Mouse (Mus musculus): ENCODE results near the gene Angptl6. TPM values are rescaled to one million over a fixed set of nuclear protein-coding genes. Genes with fewer than 3 reads are reported as not detected.

Gene Angptl6
- polyA plus RNA-seq, 1 experiment from 2014 or later = 4.3 TPM

- no peak overlapping the region for H3K4me2 ChIP-seq (ENCODE audit: low read depth, low read length, severe bottlenecking)
- no peak overlapping the region for H3K27ac ChIP-seq (ENCODE audit: low read depth, low read length)
- no peak for ATAC-seq (replicated peaks; ENCODE audit: low FRiP score)
- no peak overlapping the region for H3K9ac ChIP-seq (ENCODE audit: low read length)
- peaks cover 4% of the 10 kb centered on the region; the same call in 1 of the 2 replicates for H3K4me1 ChIP-seq (replicated peaks; ENCODE audit: control insufficient read depth, insufficient read depth, low read length)
- H3K9me3 ChIP-seq (ENCODE audit: control insufficient read depth, low read length) = no peaks in the 10 kb centered on the region
- DNase-seq (ENCODE audit: low spot score) = no peak
- WGBS = 75% methylated on average over 9 of the region's 9 CpGs
- no peak overlapping the region for H3K4me3 ChIP-seq (ENCODE audit: low read depth, low read length)
- H3K27me3 ChIP-seq (ENCODE audit: control insufficient read depth, insufficient read depth, low read length) = no peaks in the 10 kb centered on the region
- no peaks in the 10 kb centered on the region for H3K36me3 ChIP-seq (ENCODE audit: control insufficient read depth, insufficient read depth, low read length)
Observed at GRCm38 (mm10) chr9:20876318-20877117, 3.0 kb downstream of the Angptl6 start.

GRCm38 (mm10) chr9:20875021-20875790 lies 4.3 kb downstream of the Angptl6 start:
- H3K4me3 ChIP-seq (ENCODE audit: low read depth, low read length) = no peak overlapping the region
- H3K4me1 ChIP-seq (replicated peaks; ENCODE audit: control insufficient read depth, insufficient read depth, low read length) = peaks cover 4% of the 10 kb centered on the region; the same call in 1 of the 2 replicates
- H3K9me3 ChIP-seq (ENCODE audit: control insufficient read depth, low read length) = no peaks in the 10 kb centered on the region
- peaks cover under 1% of the 10 kb centered on the region for H3K27me3 ChIP-seq (ENCODE audit: control insufficient read depth, insufficient read depth, low read length)
- H3K36me3 ChIP-seq (ENCODE audit: control insufficient read depth, insufficient read depth, low read length) = no peaks in the 10 kb centered on the region
- DNase-seq (ENCODE audit: low spot score) (no peak), ATAC-seq (replicated peaks; ENCODE audit: low FRiP score) (no peak)
- H3K4me2 ChIP-seq (ENCODE audit: low read depth, low read length, severe bottlenecking) = no peak overlapping the region
- H3K9ac ChIP-seq (ENCODE audit: low read length) = no peak overlapping the region
- 75% methylated on average over 23 of the region's 23 CpGs for WGBS
- no peak overlapping the region for H3K27ac ChIP-seq (ENCODE audit: low read depth, low read length)

GRCm38 (mm10) chr9:20873521-20873920 lies 6.0 kb downstream of the Angptl6 start:
- Histone ChIP-seq H3K36me3 (ENCODE audit: control insufficient read depth, insufficient read depth, low read length) (no peaks in the 10 kb centered on the region), H3K4me3 (ENCODE audit: low read depth, low read length) (no peak overlapping the region), H3K27me3 (ENCODE audit: control insufficient read depth, insufficient read depth, low read length) (peaks cover 17% of the 10 kb centered on the region), H3K9ac (ENCODE audit: low read length) (no peak overlapping the region), H3K4me2 (ENCODE audit: low read depth, low read length, severe bottlenecking) (no peak overlapping the region), H3K9me3 (ENCODE audit: control insufficient read depth, low read length) (no peaks in the 10 kb centered on the region), H3K4me1 (replicated peaks; ENCODE audit: control insufficient read depth, insufficient read depth, low read length) (peaks cover 4% of the 10 kb centered on the region; the same call in 1 of the 2 replicates), H3K27ac (ENCODE audit: low read depth, low read length) (no peak overlapping the region)
- no peak for ATAC-seq (replicated peaks; ENCODE audit: low FRiP score)
- 86% methylated on average over 12 of the region's 12 CpGs for WGBS
- DNase-seq (ENCODE audit: low spot score) = no peak

- H3K27me3 ChIP-seq (ENCODE audit: control insufficient read depth, insufficient read depth, low read length) = peaks cover 22% of the 10 kb centered on the region
- H3K9ac ChIP-seq (ENCODE audit: low read length) = no peak overlapping the region
- no peak overlapping the region for H3K4me3 ChIP-seq (ENCODE audit: low read depth, low read length)
- H3K9me3 ChIP-seq (ENCODE audit: control insufficient read depth, low read length) = no peaks in the 10 kb centered on the region
- WGBS = 94% methylated on average over 10 of the region's 10 CpGs
- no peak overlapping the region for H3K4me2 ChIP-seq (ENCODE audit: low read depth, low read length, severe bottlenecking)
- DNase-seq (ENCODE audit: low spot score) (no peak), ATAC-seq (replicated peaks; ENCODE audit: low FRiP score) (no peak)
- 0 out of 2 replicates have a peak, but pooled peaks cover 2% of the 10 kb centered on the region for H3K4me1 ChIP-seq (replicated peaks; ENCODE audit: control insufficient read depth, insufficient read depth, low read length)
- no peaks in the 10 kb centered on the region for H3K36me3 ChIP-seq (ENCODE audit: control insufficient read depth, insufficient read depth, low read length)
- no peak overlapping the region for H3K27ac ChIP-seq (ENCODE audit: low read depth, low read length)
Observed at GRCm38 (mm10) chr9:20872991-20873390, 6.5 kb downstream of the Angptl6 start.

- 77% methylated on average over 12 of the region's 12 CpGs for WGBS
- DNase-seq (ENCODE audit: low spot score) (no peak), ATAC-seq (replicated peaks; ENCODE audit: low FRiP score) (no peak)
- peaks cover 28% of the 10 kb centered on the region for H3K27me3 ChIP-seq (ENCODE audit: control insufficient read depth, insufficient read depth, low read length)
- H3K9ac ChIP-seq (ENCODE audit: low read length) = no peak overlapping the region
- no peak overlapping the region for H3K4me2 ChIP-seq (ENCODE audit: low read depth, low read length, severe bottlenecking)
- H3K4me3 ChIP-seq (ENCODE audit: low read depth, low read length) = no peak overlapping the region
- no peaks in the 10 kb centered on the region for H3K9me3 ChIP-seq (ENCODE audit: control insufficient read depth, low read length)
- 0 out of 2 replicates have a peak, but pooled peaks cover 2% of the 10 kb centered on the region for H3K4me1 ChIP-seq (replicated peaks; ENCODE audit: control insufficient read depth, insufficient read depth, low read length)
- no peak overlapping the region for H3K27ac ChIP-seq (ENCODE audit: low read depth, low read length)
- no peaks in the 10 kb centered on the region for H3K36me3 ChIP-seq (ENCODE audit: control insufficient read depth, insufficient read depth, low read length)
Observed at GRCm38 (mm10) chr9:20870211-20871173, 9.0 kb downstream of the Angptl6 start.

- no peak overlapping the region for H3K4me3 ChIP-seq (ENCODE audit: low read depth, low read length)
- no peak overlapping the region; the same call in 1 of the 2 replicates for H3K4me2 ChIP-seq (ENCODE audit: low read depth, low read length, severe bottlenecking)
- H3K4me1 ChIP-seq (replicated peaks; ENCODE audit: control insufficient read depth, insufficient read depth, low read length) = 0 out of 2 replicates have a peak, but pooled peaks cover 2% of the 10 kb centered on the region
- peaks cover 28% of the 10 kb centered on the region for H3K27me3 ChIP-seq (ENCODE audit: control insufficient read depth, insufficient read depth, low read length)
- H3K27ac ChIP-seq (ENCODE audit: low read depth, low read length) = no peak overlapping the region
- no peaks in the 10 kb centered on the region for H3K9me3 ChIP-seq (ENCODE audit: control insufficient read depth, low read length)
- DNase-seq (ENCODE audit: low spot score) = no peak
- no peak overlapping the region for H3K9ac ChIP-seq (ENCODE audit: low read length)
- ATAC-seq (replicated peaks; ENCODE audit: low FRiP score) = no peak
- H3K36me3 ChIP-seq (ENCODE audit: control insufficient read depth, insufficient read depth, low read length) = no peaks in the 10 kb centered on the region
- 10% methylated on average over 19 of the region's 19 CpGs for WGBS
Observed at GRCm38 (mm10) chr9:20869246-20869645, 10.3 kb downstream of the Angptl6 start.

GRCm38 (mm10) chr9:20868448-20869001 lies 11.0 kb downstream of the Angptl6 start, which contains the start of gene A230050P20Rik:
Gene A230050P20Rik, plus strand, starts transcription at chr9:20868642.
- 0 out of 2 replicates have a peak, but pooled peaks cover 2% of the 10 kb centered on the region for H3K4me1 ChIP-seq (replicated peaks; ENCODE audit: control insufficient read depth, insufficient read depth, low read length)

More at GRCm38 (mm10) chr9:20868448-20869001, 11.0 kb downstream of the Angptl6 start, which contains the start of gene A230050P20Rik:
- H3K27me3 ChIP-seq (ENCODE audit: control insufficient read depth, insufficient read depth, low read length) = peaks cover 28% of the 10 kb centered on the region
- no peak within 1 kb of the TSS for H3K27ac ChIP-seq (ENCODE audit: low read depth, low read length)
- WGBS = 9% methylated on average over 51 of the region's 53 CpGs
- 0 out of 2 replicates have a peak within 1 kb of the TSS, but pooled peaks have one; percentile 16 for H3K4me3 ChIP-seq (ENCODE audit: low read depth, low read length)
- no peak for DNase-seq (ENCODE audit: low spot score)
- H3K9me3 ChIP-seq (ENCODE audit: control insufficient read depth, low read length) = no peaks in the 10 kb centered on the region
- no peak for ATAC-seq (replicated peaks; ENCODE audit: low FRiP score)
- no peak within 1 kb of the TSS for H3K9ac ChIP-seq (ENCODE audit: low read length)
- H3K4me2 ChIP-seq (ENCODE audit: low read depth, low read length, severe bottlenecking) = peak within 1 kb of the TSS; percentile 37
- no peaks in the 10 kb centered on the region for H3K36me3 ChIP-seq (ENCODE audit: control insufficient read depth, insufficient read depth, low read length)
